Comparison of ENCODE assay signal across 15 mouse cellular contexts in genomic region chr1:127952276-127952675, GRCm38 (mm10).
"Had no signal": no experiment of that assay in that cellular context is flagged by ENCODE, and none has a peak within 500 bp of the region (broad histone marks: within the 10 kb centered on the region; RNA-seq: fewer than 3 reads in every experiment).

No protein-coding gene starts in this region.

- H3K4me2 ChIP-seq: neural tube, embryonic 13.5 days; neural tube, embryonic 15.5 days; stomach, embryonic 15.5 days had no signal

- H3K9me3 ChIP-seq: neural tube, embryonic 15.5 days; stomach, embryonic 15.5 days had no signal

- DNase-seq: right cerebral cortex, adult 18-20 months; right cerebral cortex, postnatal 14 days; right cerebral cortex, postnatal 25 days; right cerebral cortex, postnatal 4 days; spleen, adult 18-20 months; thymus, adult 18-20 months; thymus, adult 2 months; thymus, postnatal 14 days; thymus, postnatal 25 days; thymus, postnatal 36 days; thymus, postnatal 4 days had no signal

- H3K4me1 ChIP-seq: neural tube, embryonic 13.5 days; neural tube, embryonic 15.5 days; stomach, embryonic 15.5 days had no signal

- H3K36me3 ChIP-seq: neural tube, embryonic 13.5 days had no signal

- H3K27me3 ChIP-seq: neural tube, embryonic 13.5 days; neural tube, embryonic 15.5 days; stomach, embryonic 15.5 days had no signal

- H3K27ac ChIP-seq: neural tube, embryonic 13.5 days; neural tube, embryonic 15.5 days; stomach, embryonic 15.5 days; stomach, postnatal 0 days had no signal

- H3K9ac ChIP-seq: neural tube, embryonic 13.5 days; neural tube, embryonic 15.5 days; stomach, embryonic 15.5 days had no signal

- H3K4me3 ChIP-seq: neural tube, embryonic 13.5 days; neural tube, embryonic 15.5 days; stomach, embryonic 15.5 days had no signal
